In genomic region chr4:45506613-45507012, GRCm38 (mm10) we compare ENCODE assay signal across 13 mouse cellular contexts. TPM values are rescaled to one million over a fixed set of nuclear protein-coding genes. Genes with fewer than 3 reads are reported as not detected.
DNase-seq lines count a peak whose midpoint lies in the region; ATAC-seq and TF ChIP-seq lines count a peak whose summit lies in the region.
"Had no signal": no experiment of that assay in that cellular context is flagged by ENCODE, and none has a peak within 500 bp of the region (broad histone marks: within the 10 kb centered on the region; RNA-seq: fewer than 3 reads in every experiment).

No protein-coding gene starts in this region.

- peaks cover 83% of the 10 kb centered on the region for H3K4me1 ChIP-seq in kidney, embryonic 15.5 days
- peaks cover 70% of the 10 kb centered on the region for H3K4me1 ChIP-seq in embryonic facial prominence, embryonic 13.5 days

- TF ChIP-seq CTCF in gastrocnemius, adult 2 months (IDR thresholded peaks at IDR 0.05) = no peak; the same call in 1 of the 2 replicates

- H3K4me2 ChIP-seq in kidney, embryonic 15.5 days = no peak overlapping the region
- H3K4me2 ChIP-seq in embryonic facial prominence, embryonic 13.5 days = no peak overlapping the region
- H3K4me2 ChIP-seq: liver, embryonic 15.5 days had no signal

- H3K9ac ChIP-seq in kidney, embryonic 15.5 days = no peak overlapping the region
- H3K9ac ChIP-seq in embryonic facial prominence, embryonic 13.5 days = peak overlapping the region; percentile 47; the same call in 1 of the 2 replicates
- H3K9ac ChIP-seq: liver, embryonic 15.5 days had no signal

- peak; percentile 68 for DNase-seq in gastrocnemius, adult 2 months
- DNase-seq in gastrocnemius, postnatal 25 days = no peak
- no peak for DNase-seq in kidney, adult 9 months
- DNase-seq in lung, postnatal 10 days = peak; percentile 66
- DNase-seq in frontal cortex, postnatal 10 days (ENCODE audit: low spot score in 2 of 2) = no peak
- DNase-seq in urinary bladder, postnatal 14 days (ENCODE audit: low spot score) = no peak
- DNase-seq: B cell, adult 2 months; cerebellum, adult 2 months; retina, postnatal 1 day had no signal

- H3K27ac ChIP-seq in gastrocnemius, adult 2 months = peak overlapping the region; percentile 83
- H3K27ac ChIP-seq in kidney, embryonic 15.5 days = peak overlapping the region; percentile 78
- peak overlapping the region; percentile 62 for H3K27ac ChIP-seq in embryonic facial prominence, embryonic 13.5 days

- intact Hi-C loops in gastrocnemius, adult 2 months (cut with DNase I) = no loop called here

- no peaks in the 10 kb centered on the region for H3K9me3 ChIP-seq in kidney, embryonic 15.5 days (replicated peaks)
- no peaks in the 10 kb centered on the region for H3K9me3 ChIP-seq in embryonic facial prominence, embryonic 13.5 days
- H3K9me3 ChIP-seq: liver, embryonic 15.5 days had no signal

- 23% methylated on average over 5 of the region's 5 CpGs for WGBS in kidney, embryonic 15.5 days
- WGBS in embryonic facial prominence, embryonic 13.5 days = 27% methylated on average over 5 of the region's 5 CpGs

- H3K36me3 ChIP-seq in kidney, embryonic 15.5 days = no peaks in the 10 kb centered on the region
- no peaks in the 10 kb centered on the region for H3K36me3 ChIP-seq in embryonic facial prominence, embryonic 13.5 days
- H3K36me3 ChIP-seq: liver, embryonic 15.5 days had no signal

- ATAC-seq in kidney, embryonic 15.5 days (replicated peaks; ENCODE audit: low FRiP score) = no peak
- no peak for ATAC-seq in embryonic facial prominence, embryonic 13.5 days (ENCODE audit: insufficient number of reproducible peaks, insufficient read depth, low FRiP score, low TSS enrichment, low read depth)
- ATAC-seq: inflammation-experienced regulatory T-cells, adult 6 months had no signal

- H3K4me3 ChIP-seq in gastrocnemius, adult 2 months = peak overlapping the region; percentile 11; the same call in 1 of the 2 replicates
- H3K4me3 ChIP-seq in kidney, embryonic 15.5 days (replicated peaks) = no peak overlapping the region
- no peak overlapping the region for H3K4me3 ChIP-seq in embryonic facial prominence, embryonic 13.5 days
- H3K4me3 ChIP-seq: liver, embryonic 15.5 days had no signal

- no peaks in the 10 kb centered on the region for H3K27me3 ChIP-seq in kidney, embryonic 15.5 days
- no peaks in the 10 kb centered on the region for H3K27me3 ChIP-seq in embryonic facial prominence, embryonic 13.5 days
- H3K27me3 ChIP-seq: liver, embryonic 15.5 days had no signal

RNA-seq across cellular contexts. Expression of gene Shb, which starts 25.7 kb away (rescaled TPM):
- total RNA-seq in gastrocnemius, adult 2 months (2021) = 10 to 100 TPM in 1 of 2 experiments, 1 to 10 TPM in 1; 6.5 to 10.0 TPM
- total RNA-seq in gastrocnemius, postnatal 25 days (2021) = 1 to 10 TPM; 5.4 to 8.0 TPM
- 3.8 and 4.9 TPM in 2 replicates for polyA plus RNA-seq in kidney, embryonic 15.5 days (2015; fragmentation: Nextera tagmentation; extraction: Ambion mirVana)
- 3.8 and 4.2 TPM in 2 replicates for polyA plus RNA-seq in embryonic facial prominence, embryonic 13.5 days (2015; fragmentation: Nextera tagmentation; extraction: Ambion mirVana)

Comparison
In these comparisons a context has a peak if more than half of its experiments do, and no peak if none do; other contexts are left out.
1. DNase-seq: peak in gastrocnemius, adult 2 months (single experiment) and lung, postnatal 10 days (single experiment); none in gastrocnemius, postnatal 25 days (single experiment), kidney, adult 9 months (single experiment), frontal cortex, postnatal 10 days (0 of 2) and urinary bladder, postnatal 14 days (single experiment).
2. Peak in every context shown above with its lines, with median percentiles within 50 percentile points of each other: H3K27ac ChIP-seq.